Mouse (Mus musculus) ES-Bruce4 (cell line): ENCODE measurements at regions not wholly inside any gene's neighbourhood (a gene's known extent, or its start where the extent isn't known, plus 50 kb on each side); places are given as distances from the start of the nearest gene placed in this dataset.

ENCODE experiments used
- CTCF ChIP-seq: IDR thresholded peaks from one replicate; pipeline ENCODE4 v1.8.1; 2011; ENCODE audit warnings: low read depth, low read length
- POLR2A ChIP-seq: IDR thresholded peaks from one replicate; pipeline ENCODE4 v1.8.1; 2011; ENCODE audit warnings: low read length; ENCODE audit not compliant: insufficient read depth

DNA sequence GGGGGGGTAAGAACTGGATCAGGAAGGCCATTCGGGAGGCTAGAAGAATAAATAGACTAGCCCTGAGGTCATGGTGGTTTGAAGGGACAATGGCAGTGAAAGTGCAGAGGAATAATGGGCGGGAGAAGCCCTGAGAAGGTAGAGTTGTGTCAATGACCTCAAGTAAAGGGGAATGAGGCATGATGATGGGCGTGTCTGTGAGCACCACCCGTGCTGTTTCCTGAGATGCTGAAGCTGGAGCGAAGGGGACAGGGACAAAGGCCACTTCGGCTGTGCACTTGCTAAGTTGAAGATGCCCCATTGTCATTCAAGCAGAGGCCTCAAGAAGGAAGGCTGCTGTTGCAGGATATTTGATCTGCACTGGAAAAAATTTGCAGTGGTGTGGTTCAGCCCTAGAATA, 69.5 kb downstream of the Adra2a start:
- TF ChIP-seq CTCF = no peak
- no peak for TF ChIP-seq POLR2A
